Mouse (Mus musculus): ENCODE data around the gene Arhgap9. TPM values are rescaled to one million over a fixed set of nuclear protein-coding genes. Genes with fewer than 3 reads are reported as not detected.
A peak's percentile ranks its signal among the peaks of the same experiment; 100 is the strongest.
"Not testable (repeated sequence)": the region's sequence is repeated elsewhere in the genome, so short reads cannot be mapped to it uniquely, and the experiment has no call there.

Gene Arhgap9
- total RNA-seq, 2 experiments from 2014 or later = 4.0 to 5.4 TPM

DNA sequence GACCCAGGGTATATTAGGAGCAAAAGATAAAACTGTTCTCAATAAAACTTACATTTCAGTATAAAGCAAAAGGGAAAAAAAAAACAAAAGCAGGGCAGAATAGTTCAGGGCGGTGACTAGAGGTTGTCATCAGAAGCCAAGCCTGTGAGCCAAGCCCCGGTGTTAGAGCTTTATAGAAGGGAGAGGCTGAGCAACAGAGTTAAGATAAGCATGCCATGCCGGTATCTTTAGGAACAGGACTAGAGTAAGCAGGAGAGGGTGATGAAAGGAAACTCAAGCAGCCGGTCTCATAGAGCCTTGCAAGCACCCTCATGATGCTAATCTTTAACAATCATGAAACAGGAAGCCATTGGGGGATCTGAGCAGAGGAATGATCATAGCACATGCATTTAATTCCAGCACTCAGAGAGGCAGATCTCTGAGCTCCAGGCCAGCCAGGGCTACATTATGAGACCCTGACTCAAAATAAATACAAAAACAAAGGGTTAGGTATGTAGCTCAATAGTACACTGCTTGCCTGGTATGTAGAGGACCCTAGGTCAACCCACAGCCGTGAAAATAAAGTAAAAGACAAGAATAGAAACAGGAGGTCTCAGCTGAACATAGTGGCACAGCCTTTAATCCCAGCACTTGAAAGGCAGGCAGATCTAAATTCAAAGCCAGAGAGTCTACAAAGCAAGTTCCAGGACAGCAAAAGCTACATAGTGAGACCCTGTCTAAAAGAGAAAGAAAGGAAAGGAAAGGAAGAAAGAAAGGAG lies 29.7 kb upstream of the Arhgap9 start:
- DNase-seq = no peak

DNA sequence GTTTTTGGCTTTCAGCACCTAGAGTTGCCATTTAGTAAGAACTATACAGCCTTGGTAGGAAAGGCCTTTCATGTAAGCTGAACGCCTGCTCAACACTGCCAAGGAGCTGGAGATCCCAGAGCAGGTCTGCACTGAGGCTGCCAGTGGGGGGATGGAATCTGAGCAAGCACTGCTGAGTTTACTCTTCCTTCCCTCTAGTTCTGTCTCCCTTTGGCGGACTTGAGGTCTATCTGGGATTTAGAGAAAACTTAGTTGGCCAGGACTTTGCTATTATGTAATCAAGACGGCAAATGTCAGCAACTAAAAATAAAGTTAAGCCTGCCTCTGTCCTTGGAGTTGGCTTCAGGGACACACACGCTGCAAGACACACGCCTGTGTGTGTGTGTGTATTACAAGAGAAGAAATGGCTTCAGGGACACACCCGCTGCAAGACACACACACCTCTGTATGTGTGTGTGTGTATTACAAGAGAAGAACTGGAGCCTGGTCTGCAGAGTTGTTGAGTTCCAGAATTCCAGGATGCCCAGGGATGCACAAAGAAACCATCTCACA lies 28.7 kb upstream of the Arhgap9 start:
- DNase-seq = peak; percentile 71 to 77

GRCm38 (mm10) chr10:127293590-127294113 lies 28.1 kb upstream of the Arhgap9 start:
- no peak for DNase-seq

DNA sequence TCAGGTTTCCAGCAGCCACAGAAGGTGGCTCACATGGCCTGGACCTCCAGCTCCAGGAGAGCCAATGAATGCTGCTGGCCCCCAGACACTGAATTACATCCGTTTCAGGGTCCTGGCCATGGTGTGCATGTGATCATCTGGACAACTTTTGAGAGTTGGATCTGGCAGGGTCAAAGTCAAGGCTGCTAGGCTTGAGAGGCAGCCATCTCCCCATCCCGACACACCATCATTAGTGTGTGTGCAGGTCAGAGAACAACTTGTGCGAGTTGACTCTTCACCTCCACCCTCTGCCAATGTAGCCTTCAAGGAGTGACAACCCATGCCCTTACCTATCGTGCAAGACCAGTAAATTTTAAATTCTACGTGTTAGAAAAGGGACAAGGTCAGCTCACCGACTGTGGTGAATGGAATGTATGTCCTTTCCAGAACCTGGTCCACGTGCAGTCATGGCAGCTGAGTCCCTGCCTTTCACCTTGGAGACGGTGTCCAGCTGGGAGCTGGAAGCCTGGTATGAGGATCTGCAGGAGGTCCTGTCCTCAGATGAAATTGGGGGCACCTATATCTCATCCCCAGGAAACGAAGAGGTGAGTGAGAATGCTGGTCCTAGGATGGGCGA lies 26.8 kb upstream of the Arhgap9 start:
- DNase-seq = no peak

- no peak for DNase-seq
Measured at GRCm38 (mm10) chr10:127295986-127296794, 25.6 kb upstream of the Arhgap9 start.

DNA sequence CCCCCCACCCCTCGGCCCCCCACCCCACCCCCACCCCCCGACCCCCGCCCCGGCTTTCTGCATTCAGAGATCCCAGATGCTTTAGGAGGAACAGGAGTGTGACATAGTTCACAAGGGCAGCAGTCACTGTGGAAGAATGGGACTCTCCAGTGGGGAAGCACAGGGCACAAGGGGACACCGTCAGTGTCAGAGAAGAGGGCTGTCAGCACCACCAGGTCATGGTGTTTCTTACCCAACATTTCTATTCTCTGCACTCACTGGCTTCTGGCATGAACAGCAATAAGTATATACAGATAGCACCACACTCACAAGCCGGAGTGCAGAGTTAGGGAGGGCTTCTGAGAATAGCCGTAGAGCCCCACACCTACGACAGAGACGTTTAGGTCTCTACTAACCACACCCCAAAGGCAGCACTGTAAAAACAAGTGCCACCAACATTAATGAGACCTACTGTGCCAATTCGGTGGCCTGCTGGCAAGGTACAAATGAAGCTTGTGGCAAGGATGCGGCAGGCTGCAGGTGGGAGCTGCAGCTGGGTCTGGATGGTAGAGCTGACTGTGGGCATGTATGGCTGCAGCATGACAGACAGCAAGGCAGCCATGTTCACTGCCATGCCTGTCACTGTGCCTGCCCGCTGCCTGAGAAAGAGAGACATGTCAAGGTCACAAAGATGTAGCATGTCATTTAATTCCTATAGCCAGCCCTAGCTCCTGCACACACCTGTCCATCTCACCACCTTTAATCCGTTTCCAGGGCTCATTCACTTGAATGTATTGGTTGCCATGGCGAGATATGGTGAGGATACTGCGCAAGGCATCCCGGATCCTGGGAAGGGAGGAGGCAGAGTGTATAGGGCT lies 24.5 kb upstream of the Arhgap9 start:
- no peak for DNase-seq

DNA sequence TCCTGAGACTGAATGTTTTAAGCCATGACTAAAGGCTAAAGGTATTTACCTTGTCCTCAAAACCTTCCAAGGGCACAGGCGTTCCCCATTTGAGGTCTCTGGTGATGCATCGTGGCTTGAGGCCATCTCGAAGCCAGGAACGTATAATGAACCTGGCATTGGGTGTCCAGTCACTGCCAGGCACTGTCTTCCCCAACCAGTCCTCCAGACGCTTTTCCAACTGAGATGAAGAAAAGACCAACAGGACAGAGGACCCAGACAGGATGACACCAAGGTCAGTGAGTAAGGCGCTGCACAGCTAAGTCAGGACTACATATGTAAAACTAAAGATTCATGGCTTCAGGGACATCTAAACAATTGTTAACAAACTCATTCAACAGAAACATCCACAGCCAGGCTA lies 21.4 kb upstream of the Arhgap9 start:
- DNase-seq = no peak

DNA sequence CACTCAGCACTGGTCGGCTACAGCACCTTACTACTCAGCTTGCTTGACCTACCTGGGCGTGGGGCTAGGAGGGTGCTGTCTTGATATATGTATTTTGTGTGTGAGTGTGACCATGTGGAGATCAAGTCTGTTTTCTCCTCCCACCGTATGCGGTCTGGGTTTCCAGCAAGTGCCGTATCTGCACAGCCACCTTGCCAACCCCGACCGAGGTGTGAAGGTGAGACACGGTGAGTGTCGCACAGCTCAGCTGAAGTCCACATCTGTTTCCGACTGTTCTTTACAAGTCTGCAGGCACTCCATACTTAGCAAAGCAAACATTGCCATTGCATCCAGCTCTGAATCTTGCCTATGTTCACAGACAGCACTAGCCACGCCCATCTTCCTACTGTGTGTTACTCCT lies 18.6 kb upstream of the Arhgap9 start:
- DNase-seq = no peak

- DNase-seq = not testable (repeated sequence)
Measured at GRCm38 (mm10) chr10:127309167-127309566, 12.6 kb upstream of the Arhgap9 start.

- no peak for DNase-seq
Measured at GRCm38 (mm10) chr10:127310523-127311475, 11.0 kb upstream of the Arhgap9 start.

GRCm38 (mm10) chr10:127311476-127312355 lies 10.0 kb upstream of the Arhgap9 start, which contains the start of gene Mars:
Mars (minus strand) TSS chr10:127311786.
- DNase-seq = peak; percentile 98 to 99

- peak; percentile 89 to 90 for DNase-seq
Measured at GRCm38 (mm10) chr10:127312356-127312676, 9.4 kb upstream of the Arhgap9 start.

DNA sequence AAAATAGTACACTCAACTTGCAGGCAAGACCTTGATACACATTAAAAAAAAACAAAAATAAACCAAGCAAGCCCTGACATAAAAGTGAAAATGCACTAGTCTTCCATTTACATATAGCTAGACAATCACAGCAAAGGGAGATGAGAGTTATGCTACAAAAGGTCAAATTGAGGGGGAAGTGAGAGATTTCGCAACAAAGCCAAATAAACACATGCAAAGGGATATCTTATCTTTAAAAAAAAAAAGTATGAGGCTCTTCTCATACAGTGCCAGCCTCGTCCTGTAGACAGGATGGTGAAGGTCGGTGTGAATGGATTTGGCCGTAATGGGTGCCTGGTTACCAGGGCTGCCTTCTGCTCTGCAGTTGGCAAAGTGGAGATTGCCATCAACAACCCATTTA lies 8.9 kb upstream of the Arhgap9 start:
- no peak for DNase-seq

- DNase-seq = not testable (repeated sequence)
Measured at GRCm38 (mm10) chr10:127313516-127313915, 8.2 kb upstream of the Arhgap9 start.

DNA sequence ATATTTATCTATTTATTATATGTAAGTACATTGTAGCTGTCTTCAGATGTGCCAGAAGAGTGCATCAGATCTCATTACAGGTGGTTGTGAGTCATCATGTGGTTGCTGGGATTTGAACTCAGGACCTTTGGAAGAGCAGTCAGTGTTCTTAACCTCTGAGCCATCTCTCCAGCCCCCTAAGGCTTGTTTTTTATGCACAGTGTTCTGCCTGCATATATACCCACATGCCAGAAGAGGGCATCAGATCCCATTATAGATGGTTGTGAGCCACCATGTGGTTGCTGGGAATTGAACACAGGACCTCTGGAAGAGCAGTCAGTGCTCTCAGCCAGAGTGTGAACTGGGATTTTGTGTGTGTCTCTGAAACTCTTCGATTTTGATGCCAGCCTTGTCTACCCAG lies 6.8 kb upstream of the Arhgap9 start:
- not testable (repeated sequence) for DNase-seq

GRCm38 (mm10) chr10:127317277-127317676 lies 4.5 kb upstream of the Arhgap9 start:
- DNase-seq = no peak

DNA sequence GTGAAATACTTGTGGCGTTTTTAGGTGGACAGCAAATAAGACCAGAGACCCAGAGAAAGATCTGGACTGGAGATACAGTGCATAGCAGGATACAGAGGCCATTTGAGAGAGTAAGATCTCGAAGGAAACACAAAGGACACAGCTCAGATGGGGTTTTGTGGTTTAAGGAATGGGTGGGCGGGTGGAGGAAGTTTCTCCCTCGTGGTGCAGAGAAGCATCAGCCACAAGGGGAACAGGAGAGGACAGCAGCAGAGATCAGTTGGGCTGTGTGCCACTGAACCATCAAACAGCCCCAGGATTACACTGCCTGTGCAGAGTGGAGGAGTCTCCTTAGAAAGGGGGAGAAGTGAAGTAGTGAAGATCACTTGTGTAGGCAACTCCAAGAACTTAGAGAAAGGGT lies 3.8 kb upstream of the Arhgap9 start:
- DNase-seq = no peak

GRCm38 (mm10) chr10:127319969-127320368 lies 1.8 kb upstream of the Arhgap9 start:
- no peak for DNase-seq

DNA sequence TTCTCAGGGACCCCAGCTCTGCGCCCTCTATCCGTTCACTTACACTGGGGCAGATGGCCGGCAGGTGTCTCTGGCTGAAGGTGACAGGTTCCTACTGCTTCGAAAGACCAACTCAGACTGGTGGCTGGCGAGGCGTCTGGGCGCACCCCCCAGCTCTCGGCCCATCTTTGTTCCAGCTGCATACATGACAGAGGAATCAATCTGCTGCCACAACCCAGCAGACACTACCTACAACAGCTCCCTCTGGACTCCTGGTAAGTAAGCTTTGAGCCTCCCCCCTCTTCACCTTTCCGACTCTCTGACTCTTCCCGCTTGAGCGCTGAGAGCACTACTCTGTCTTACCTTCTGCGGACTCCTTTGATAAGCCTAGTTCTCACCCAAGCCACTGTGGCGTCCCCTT lies 414 bp downstream of the Arhgap9 start:
- no peak for DNase-seq
